Mouse (Mus musculus) adrenal gland, adult 8-10 months (tissue): Measurements from ENCODE around the gene Dctn5. TPM values are rescaled to one million over a fixed set of nuclear protein-coding genes. Genes with fewer than 3 reads are reported as not detected.

Source experiments
- DNase-seq: peaks from one replicate; pipeline ENCODE4 v3.0.0; 2022
- total RNA-seq, 4 experiments: library from RNA; stranded (reverse); gene quantifications; 2 replicates each; pipeline ENCODE4 v1.2.4; 2022

Gene Dctn5
- total RNA-seq, 4 experiments from 2014 or later = 63.1 to 82.7 (median 76.1) TPM

DNA sequence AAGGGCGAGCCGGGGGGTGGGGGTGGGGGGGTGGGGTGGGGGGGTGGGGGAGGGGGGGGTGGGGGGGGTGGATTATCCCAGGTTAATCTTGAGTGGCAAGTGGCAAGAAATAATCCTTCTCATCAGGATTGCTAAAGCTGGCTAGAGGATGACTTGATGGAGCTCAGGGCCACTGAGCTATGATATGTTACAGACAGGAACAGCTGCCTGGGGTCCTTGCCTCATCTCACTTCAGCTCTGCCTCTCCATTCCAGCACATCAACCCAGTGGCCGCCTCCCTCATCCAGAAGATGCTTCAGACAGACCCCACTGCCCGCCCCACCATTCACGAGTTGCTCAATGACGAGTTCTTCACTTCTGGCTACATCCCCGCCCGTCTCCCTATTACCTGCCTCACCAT lies 30.9 kb downstream of the Dctn5 start:
- no peak for DNase-seq

DNA sequence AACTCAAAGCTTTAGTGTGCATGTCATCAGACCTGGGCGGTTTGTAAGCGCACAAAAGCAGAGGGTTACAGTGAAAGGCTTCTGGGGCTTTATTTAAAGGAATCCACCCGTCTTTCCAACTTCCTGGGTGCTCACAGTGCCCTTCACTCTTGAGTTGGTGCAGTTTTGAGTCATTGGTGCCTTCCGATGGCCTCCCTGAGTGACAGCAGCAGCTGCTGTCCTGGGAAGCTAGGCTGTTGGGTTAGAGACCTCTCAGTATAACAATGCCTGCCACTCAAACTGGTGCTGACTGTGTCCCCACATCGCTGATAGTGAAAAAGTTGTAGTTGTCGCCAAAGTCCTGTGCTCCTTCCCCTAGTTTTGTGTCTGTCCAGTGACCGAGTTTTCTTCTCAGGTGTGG lies 34.4 kb downstream of the Dctn5 start:
- no peak for DNase-seq

DNA sequence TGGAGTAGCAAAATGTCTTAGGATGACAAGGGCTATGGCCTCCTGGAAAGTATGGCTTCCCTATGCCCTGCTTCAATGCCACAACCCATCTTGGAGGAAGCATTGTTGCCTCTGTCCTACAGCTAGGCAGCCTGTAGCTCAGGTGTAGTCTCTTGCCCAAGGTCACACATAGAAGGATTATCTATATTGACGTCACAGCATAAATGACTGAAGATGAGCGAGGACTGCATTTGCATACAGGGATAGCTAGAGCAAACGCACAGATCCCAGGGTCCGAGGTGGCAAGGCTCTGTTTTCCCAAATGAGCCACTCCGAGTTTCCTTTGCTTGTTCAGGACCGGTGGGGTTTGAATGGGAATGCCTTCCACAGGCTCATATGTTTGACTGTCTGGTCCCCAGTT lies 37.9 kb downstream of the Dctn5 start:
- no peak for DNase-seq

DNA sequence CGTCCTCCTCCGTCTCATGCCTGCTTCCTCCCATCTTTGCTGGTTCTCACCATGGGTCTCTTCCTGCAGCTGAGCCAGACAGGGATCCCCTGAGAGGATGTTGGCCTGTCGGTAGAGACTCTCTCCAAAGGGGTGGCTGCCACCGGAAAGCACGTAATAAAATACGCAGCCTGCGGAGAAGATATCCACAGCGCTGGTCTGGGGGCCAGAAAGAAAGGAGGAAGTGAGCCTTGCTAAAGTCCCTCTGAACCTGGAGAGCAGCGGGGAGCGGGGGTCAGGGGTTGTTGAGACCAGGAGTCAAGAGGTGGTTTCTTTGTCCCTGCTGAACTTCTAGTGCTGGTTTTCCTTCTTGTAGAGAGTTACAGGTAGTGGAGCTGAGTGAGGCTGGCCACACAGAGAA lies 38.8 kb downstream of the Dctn5 start:
- no peak for DNase-seq

DNA sequence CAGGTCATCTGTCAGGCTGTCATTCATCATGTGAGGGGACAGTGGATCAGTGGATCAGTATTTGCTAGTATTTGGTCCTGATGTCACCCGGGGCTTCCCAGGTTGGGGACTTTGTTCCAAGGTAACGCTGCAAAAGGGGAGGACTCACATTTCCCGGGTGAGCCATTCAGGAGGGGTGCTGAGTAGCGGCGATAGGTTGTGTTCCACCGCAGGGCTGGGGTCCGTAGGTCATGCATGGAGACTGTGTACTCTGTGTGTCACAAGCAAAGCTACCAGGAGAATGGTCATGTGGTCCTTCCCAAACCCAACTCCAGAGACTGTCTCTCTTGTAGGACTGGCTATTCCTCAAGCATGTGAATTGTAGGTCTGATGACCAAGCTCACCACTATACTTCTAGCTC lies 47.9 kb downstream of the Dctn5 start:
- DNase-seq = no peak

DNA sequence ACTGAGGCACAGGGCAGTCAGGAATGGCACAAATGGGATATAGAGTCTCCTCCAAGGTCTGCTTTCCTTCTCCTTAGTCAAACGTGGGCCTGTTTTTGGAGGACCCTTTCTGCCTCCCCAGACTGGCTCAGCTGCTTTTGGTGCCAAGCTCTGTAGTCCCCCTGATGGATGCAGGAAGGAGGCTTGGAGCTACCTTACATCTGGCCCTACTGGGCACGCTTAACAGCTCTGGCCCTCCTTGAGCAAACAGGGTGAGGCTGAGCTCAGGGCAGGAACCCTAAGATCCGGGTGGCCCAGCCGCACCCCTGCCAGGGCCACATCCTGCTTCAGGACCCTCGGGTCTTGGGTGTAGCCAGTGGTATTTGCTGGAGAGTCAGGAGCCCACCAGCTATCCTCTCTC lies 51.7 kb downstream of the Dctn5 start:
- no peak for DNase-seq

DNA sequence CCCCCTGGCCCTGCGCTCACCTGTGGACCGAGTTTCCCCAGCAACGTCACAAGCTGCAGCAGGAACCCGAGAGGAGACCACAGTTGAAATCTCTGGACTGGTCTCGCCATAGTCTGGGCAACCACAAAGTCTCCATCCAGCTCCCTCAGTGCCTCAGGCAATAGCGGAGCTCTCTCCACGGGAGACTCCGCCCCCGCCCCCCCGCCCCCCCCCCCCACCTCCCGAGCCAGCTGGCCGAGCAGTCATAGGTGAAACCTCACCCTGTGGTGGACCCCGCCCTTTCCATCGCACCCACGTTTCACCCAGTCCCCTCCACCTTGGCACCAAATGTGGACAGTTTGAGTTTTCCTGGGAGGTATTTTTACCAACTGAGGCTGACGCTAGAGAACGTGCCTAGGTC lies 53.2 kb downstream of the Dctn5 start, which contains the start of gene Ern2:
TSS of gene Ern2 (minus strand) at position 165 of the 400 bp plus-strand sequence.
- no peak for DNase-seq

DNA sequence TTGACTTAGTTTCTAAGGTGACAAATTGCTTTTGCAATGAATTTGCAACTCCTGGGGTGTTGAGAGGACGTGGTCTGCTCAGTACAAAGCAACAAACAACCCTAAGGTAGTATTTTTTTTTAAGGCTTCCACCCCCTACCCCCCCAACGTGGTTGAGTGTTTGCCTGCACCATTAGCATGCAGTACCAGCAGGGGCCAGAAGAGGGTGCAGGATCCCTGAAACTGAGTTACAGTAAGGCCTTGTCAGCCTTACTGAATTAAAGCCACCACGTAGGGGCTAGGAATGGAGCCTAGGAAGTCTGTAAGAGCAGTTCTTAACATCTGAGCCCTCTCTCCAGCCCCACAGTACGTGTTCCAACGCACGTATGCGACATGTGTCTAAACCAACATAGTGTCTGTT lies 56.6 kb downstream of the Dctn5 start:
- DNase-seq = no peak

DNA sequence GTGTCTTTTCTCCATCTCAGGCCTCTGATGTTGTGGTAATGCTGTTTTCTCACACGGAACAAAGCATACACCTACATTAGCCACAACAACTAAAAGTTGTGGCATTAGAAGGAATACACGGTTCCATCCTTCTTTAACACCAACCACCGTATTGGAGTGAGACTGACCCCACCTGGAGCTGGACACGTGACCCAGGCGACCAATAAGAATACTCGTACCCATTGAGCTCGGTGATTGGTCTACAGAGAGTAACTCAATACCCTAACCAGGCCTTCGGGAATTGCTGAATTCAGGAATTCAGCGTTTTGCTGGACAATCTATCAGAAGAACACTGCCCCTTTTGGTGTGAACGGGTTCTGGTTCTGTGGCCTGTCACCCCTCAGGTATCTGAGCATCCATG lies 58.3 kb downstream of the Dctn5 start:
- no peak for DNase-seq

DNA sequence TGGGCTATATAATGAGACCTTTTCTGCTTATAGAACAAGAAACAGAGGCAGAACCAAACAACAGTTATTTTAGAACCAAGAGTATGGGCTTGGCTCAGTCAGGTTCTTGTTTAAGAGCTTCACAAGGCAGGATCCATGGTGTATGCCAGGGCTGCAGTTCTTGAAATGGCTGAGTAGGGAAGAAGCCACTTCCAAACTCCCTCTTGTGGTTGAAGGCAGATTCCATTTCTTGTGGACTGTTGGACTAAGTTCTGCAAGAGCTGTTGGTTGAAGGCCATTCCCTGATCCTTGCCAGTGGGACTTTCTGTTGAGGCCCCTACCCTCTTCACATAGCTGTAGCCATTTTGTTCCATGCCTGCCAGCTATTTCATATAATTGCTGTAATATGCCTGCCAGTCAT lies 61.1 kb downstream of the Dctn5 start:
- DNase-seq = no peak

DNA sequence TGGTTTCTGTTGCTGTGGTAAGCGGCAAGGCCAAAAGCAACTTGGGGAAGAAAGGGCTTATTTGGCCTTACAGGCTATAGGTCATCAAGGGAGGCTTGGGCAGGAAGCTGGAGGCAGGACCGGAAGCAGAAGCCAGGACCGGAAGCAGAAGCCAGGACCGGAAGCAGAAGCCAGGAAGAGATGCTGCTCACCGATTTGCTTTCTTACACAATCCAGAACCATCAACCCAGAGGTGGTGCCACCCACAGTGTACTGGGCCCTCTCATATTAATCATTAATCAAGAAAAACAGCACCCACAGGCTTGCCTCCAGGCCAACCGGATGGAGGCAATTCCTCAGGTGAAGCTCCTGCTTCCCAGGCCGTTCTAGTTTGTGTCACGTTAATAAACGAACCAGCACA lies 63.9 kb downstream of the Dctn5 start:
- DNase-seq = no peak

DNA sequence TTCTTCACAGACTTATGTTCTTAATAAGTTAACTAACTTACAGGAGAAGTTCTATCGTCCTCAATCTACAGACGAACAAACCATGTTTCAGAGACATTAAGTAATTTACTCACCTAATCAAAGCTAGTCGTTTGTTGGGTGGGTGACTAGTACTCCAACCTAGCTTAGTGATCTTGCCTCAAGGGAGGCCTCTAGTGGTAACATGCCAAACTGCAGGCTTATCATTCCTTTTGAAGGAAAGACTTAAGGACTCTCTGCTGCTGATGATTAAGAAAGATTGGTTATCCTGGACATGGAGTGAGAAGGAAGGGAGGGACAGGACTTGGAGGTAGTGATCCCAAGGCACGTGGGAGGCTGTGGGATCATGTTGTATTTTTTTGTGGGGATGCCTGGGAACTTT lies 64.5 kb downstream of the Dctn5 start:
- peak; percentile 9 for DNase-seq

Other genes starting within 250 kb of the Dctn5 start
- gene Cog7, start 151.3 kb upstream of the Dctn5 start, total RNA-seq = 10 to 100 TPM; 31.8 to 48.8 (median 40.1) TPM
- 10 to 100 TPM; 18.0 to 29.3 (median 22.4) TPM for gene Gga2, start 111.8 kb upstream of the Dctn5 start, total RNA-seq
- gene Ubfd1, start 65.9 kb upstream of the Dctn5 start, total RNA-seq = 10 to 100 TPM; 46.0 to 56.0 (median 50.4) TPM
- 10 to 100 TPM; 17.8 to 23.3 (median 20.0) TPM for gene Ears2, start 65.8 kb upstream of the Dctn5 start, total RNA-seq
- 100 to 1,000 TPM; 279 to 424 (median 346) TPM for gene Ndufab1, start 31.2 kb upstream of the Dctn5 start, total RNA-seq
- 1 to 10 TPM; 1.5 to 2.5 (median 2.1) TPM for gene Palb2, start 56 bp upstream of the Dctn5 start, total RNA-seq
- gene Plk1, start 26.4 kb downstream of the Dctn5 start, total RNA-seq = 1 to 10 TPM; 2.1 to 3.1 (median 2.6) TPM
- gene Ern2, start 53.2 kb downstream of the Dctn5 start, total RNA-seq = under 1 TPM; 0.15 to 0.43 (median 0.35) TPM
- gene Chp2, start 86.5 kb downstream of the Dctn5 start, total RNA-seq = 1 to 10 TPM; 1.2 to 4.5 (median 2.4) TPM
- 10 to 100 TPM; 15.1 to 28.3 (median 21.8) TPM for gene Prkcb, start 155.7 kb downstream of the Dctn5 start, total RNA-seq